Mouse (Mus musculus): ENCODE measurements around the gene Dlgap1. TPM values are rescaled to one million over a fixed set of nuclear protein-coding genes. Genes with fewer than 3 reads are reported as not detected.

Gene Dlgap1
- polyA plus RNA-seq, 1 experiment from 2014 or later: 7.2 TPM

- 71% methylated on average over 2 of the region's 2 CpGs for WGBS
- no peaks in the 10 kb centered on the region for H3K4me1 ChIP-seq
Observed at GRCm38 (mm10) chr17:70022618-70023017, 53.7 kb downstream of the Dlgap1 start.

DNA sequence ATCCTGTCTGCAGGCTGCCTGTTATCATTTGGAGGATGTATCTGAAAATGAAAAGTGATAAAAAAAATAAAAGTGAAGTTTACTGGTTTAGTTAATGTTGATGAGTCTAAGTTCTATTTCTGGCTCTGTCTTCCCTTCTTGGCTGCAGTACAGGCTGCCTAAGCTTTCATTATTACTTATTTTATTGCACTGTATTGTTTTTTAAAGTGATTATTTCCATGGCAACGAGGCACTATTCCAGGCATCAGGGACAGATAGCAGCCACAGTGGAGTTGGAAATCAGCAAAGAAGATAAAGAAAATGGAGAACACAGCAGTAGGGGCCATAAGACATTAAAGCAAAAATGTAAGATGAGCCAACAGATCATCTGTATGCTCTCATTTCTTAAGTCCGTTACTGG, 66.0 kb downstream of the Dlgap1 start:
- ATAC-seq (ENCODE audit: low FRiP score): no peak
- Histone ChIP-seq H3K27ac (no peak overlapping the region), H3K4me2 (replicated peaks) (no peak overlapping the region), H3K36me3 (no peaks in the 10 kb centered on the region), H3K4me3 (no peak overlapping the region), H3K27me3 (no peaks in the 10 kb centered on the region), H3K4me1 (no peaks in the 10 kb centered on the region), H3K9ac (no peak overlapping the region), H3K9me3 (replicated peaks) (no peaks in the 10 kb centered on the region)
- 77% methylated on average over 2 of the region's 2 CpGs for WGBS

More at GRCm38 (mm10) chr17:70022618-70023017, 53.7 kb downstream of the Dlgap1 start:
- Histone ChIP-seq H3K4me2 (replicated peaks) (no peak overlapping the region), H3K27ac (no peak overlapping the region), H3K36me3 (no peaks in the 10 kb centered on the region), H3K4me3 (no peak overlapping the region), H3K9ac (no peak overlapping the region), H3K9me3 (replicated peaks) (no peaks in the 10 kb centered on the region), H3K27me3 (no peaks in the 10 kb centered on the region)
- no peak for ATAC-seq (ENCODE audit: low FRiP score)

GRCm38 (mm10) chr17:70040751-70041430, 72.0 kb downstream of the Dlgap1 start:
- H3K36me3 ChIP-seq: no peaks in the 10 kb centered on the region
- 79% methylated on average over 7 of the region's 7 CpGs for WGBS

DNA sequence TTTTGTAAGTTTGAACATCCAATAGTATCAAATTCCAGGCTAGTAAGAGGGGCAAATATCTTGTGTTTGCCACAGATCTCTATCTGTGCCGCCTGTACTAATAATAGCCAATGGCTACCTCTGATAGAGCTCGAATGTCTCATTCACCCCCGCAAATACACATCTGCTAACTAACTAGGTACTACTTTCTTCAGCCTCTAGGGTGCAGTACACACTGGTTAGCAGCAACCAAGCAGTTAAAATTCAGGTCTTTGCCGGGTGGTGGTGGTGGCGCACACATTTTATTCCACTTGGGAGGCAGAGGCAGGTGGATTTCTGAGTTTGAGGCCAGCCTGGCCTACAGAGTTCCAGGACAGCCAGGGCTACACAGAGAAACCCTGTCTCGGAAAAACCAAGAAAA, 99.4 kb downstream of the Dlgap1 start:
- no peak overlapping the region for H3K9ac ChIP-seq
- ATAC-seq (ENCODE audit: low FRiP score): no peak
- H3K4me3 ChIP-seq: no peak overlapping the region
- no peaks in the 10 kb centered on the region for H3K27me3 ChIP-seq
- WGBS: 81% methylated on average over 6 of the region's 6 CpGs
- H3K27ac ChIP-seq: no peak overlapping the region
- H3K36me3 ChIP-seq: no peaks in the 10 kb centered on the region
- no peak overlapping the region for H3K4me2 ChIP-seq (replicated peaks)
- no peaks in the 10 kb centered on the region for H3K4me1 ChIP-seq
- H3K9me3 ChIP-seq (replicated peaks): no peaks in the 10 kb centered on the region

More at GRCm38 (mm10) chr17:70040751-70041430, 72.0 kb downstream of the Dlgap1 start:
- Histone ChIP-seq H3K4me2 (replicated peaks) (no peak overlapping the region), H3K9me3 (replicated peaks) (no peaks in the 10 kb centered on the region), H3K27me3 (no peaks in the 10 kb centered on the region), H3K27ac (no peak overlapping the region), H3K4me3 (no peak overlapping the region), H3K9ac (no peak overlapping the region), H3K4me1 (no peaks in the 10 kb centered on the region)
- ATAC-seq (ENCODE audit: low FRiP score): no peak

- no peak overlapping the region for H3K9ac ChIP-seq
- 79% methylated on average over 2 of the region's 2 CpGs for WGBS
- H3K27ac ChIP-seq: no peak overlapping the region
- no peaks in the 10 kb centered on the region for H3K4me1 ChIP-seq
- H3K27me3 ChIP-seq: no peaks in the 10 kb centered on the region
- no peak overlapping the region for H3K4me3 ChIP-seq
- H3K9me3 ChIP-seq (replicated peaks): no peaks in the 10 kb centered on the region
- H3K4me2 ChIP-seq (replicated peaks): no peak overlapping the region
- no peak for ATAC-seq (ENCODE audit: low FRiP score)
- no peaks in the 10 kb centered on the region for H3K36me3 ChIP-seq
Observed at GRCm38 (mm10) chr17:70072066-70072465, 103.2 kb downstream of the Dlgap1 start.

GRCm38 (mm10) chr17:70088220-70088619, 119.3 kb downstream of the Dlgap1 start:
- Histone ChIP-seq H3K27ac (no peak overlapping the region), H3K9ac (no peak overlapping the region), H3K36me3 (no peaks in the 10 kb centered on the region), H3K4me3 (no peak overlapping the region), H3K9me3 (replicated peaks) (no peaks in the 10 kb centered on the region), H3K4me2 (replicated peaks) (no peak overlapping the region), H3K4me1 (no peaks in the 10 kb centered on the region), H3K27me3 (no peaks in the 10 kb centered on the region)
- 84% methylated on average over 4 of the region's 4 CpGs for WGBS
- no peak for ATAC-seq (ENCODE audit: low FRiP score)

- H3K36me3 ChIP-seq: no peaks in the 10 kb centered on the region
- no peaks in the 10 kb centered on the region for H3K27me3 ChIP-seq
- no peak overlapping the region for H3K27ac ChIP-seq
- ATAC-seq (ENCODE audit: low FRiP score): no peak
- no peak overlapping the region for H3K4me3 ChIP-seq
- no peaks in the 10 kb centered on the region for H3K9me3 ChIP-seq (replicated peaks)
- no peak overlapping the region for H3K4me2 ChIP-seq (replicated peaks)
- no peak overlapping the region for H3K9ac ChIP-seq
- WGBS: 91% methylated on average over 2 of the region's 2 CpGs
- H3K4me1 ChIP-seq: no peaks in the 10 kb centered on the region
Observed at GRCm38 (mm10) chr17:70090737-70091136, 121.9 kb downstream of the Dlgap1 start.

DNA sequence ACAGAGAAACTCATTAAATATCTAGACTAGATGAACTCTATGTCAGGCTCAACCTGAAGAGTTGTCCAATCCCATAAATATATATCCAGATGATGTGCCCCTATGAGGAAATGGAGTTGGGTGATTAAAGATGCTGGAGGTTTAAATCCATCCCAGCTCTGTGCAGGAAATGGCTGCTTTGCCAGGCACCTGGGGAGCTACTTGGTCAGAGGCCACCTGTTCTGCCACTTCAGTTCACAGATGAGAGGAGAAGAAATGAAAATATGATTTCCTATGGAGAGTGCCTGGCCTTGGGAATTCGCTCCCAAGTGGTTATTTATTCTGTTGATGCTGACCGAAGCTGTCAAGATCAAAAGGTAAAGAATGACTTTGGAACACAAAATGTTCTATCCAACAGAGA, 160.3 kb downstream of the Dlgap1 start:
- Histone ChIP-seq H3K27me3 (no peaks in the 10 kb centered on the region), H3K27ac (no peak overlapping the region), H3K4me2 (replicated peaks) (no peak overlapping the region), H3K36me3 (no peaks in the 10 kb centered on the region), H3K4me3 (no peak overlapping the region), H3K9ac (no peak overlapping the region), H3K9me3 (replicated peaks) (no peaks in the 10 kb centered on the region), H3K4me1 (no peaks in the 10 kb centered on the region)
- 86% methylated on average over 2 of the region's 2 CpGs for WGBS
- no peak for ATAC-seq (ENCODE audit: low FRiP score)

DNA sequence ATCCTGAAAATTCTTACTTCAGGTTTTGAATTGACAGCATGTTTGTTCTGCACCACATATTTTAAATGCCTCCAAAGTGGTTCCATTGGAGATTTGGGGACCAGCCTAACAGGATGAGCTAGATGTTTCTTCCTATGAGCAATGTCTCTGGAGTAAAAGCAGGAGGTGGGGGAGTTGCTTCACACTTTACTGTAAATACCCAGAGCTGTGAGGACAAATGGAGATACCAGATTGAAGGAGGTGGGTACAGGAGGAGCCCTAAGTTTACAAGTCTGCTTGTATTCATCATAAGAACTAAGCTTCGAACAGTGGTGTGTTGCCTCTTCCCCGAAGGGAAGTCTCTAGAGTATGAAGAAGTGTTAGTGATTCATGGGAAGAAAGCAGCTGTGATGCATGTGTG, 201.0 kb downstream of the Dlgap1 start:
- no peak for ATAC-seq (ENCODE audit: low FRiP score)
- Histone ChIP-seq H3K9me3 (replicated peaks) (no peaks in the 10 kb centered on the region), H3K9ac (no peak overlapping the region), H3K27me3 (no peaks in the 10 kb centered on the region), H3K27ac (no peak overlapping the region), H3K4me2 (replicated peaks) (no peak overlapping the region), H3K4me3 (no peak overlapping the region), H3K4me1 (no peaks in the 10 kb centered on the region), H3K36me3 (no peaks in the 10 kb centered on the region)
- WGBS: 83% methylated on average over 2 of the region's 2 CpGs

DNA sequence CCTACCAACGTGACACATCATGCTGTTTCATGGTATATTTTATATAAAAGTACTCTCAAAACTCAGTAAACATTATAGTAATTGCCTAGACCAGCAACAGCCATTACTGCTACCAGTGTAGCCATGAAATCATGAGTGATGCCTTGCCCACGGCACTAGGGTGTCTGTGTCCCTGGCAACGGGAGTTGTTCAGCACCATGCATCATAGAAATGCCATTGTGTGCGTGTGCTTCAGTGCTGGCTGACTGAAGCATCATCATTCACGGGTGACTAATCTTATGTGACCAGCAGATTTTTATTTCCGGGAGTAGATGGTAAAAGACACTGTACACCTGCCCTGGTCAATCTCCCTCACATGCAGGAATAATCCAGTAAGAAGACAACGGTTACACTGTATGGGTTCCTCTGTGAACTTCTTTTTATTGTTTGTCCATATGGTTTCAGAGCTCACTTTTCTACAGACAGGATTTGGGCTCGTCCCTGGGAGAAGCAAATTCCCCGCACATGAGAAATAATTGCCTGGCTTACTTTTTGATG, 203.7 kb downstream of the Dlgap1 start:
- no peaks in the 10 kb centered on the region for H3K36me3 ChIP-seq
- H3K9me3 ChIP-seq (replicated peaks): no peaks in the 10 kb centered on the region
- no peak overlapping the region for H3K4me3 ChIP-seq
- 69% methylated on average over 9 of the region's 9 CpGs for WGBS
- H3K27me3 ChIP-seq: no peaks in the 10 kb centered on the region
- no peak overlapping the region for H3K4me2 ChIP-seq (replicated peaks)
- no peak overlapping the region for H3K27ac ChIP-seq
- no peak for ATAC-seq (ENCODE audit: low FRiP score)
- H3K4me1 ChIP-seq: no peaks in the 10 kb centered on the region
- H3K9ac ChIP-seq: no peak overlapping the region

- Histone ChIP-seq H3K27ac (no peak overlapping the region), H3K9ac (no peak overlapping the region), H3K4me2 (replicated peaks) (no peak overlapping the region), H3K4me1 (no peaks in the 10 kb centered on the region), H3K27me3 (no peaks in the 10 kb centered on the region), H3K4me3 (no peak overlapping the region), H3K9me3 (replicated peaks) (no peaks in the 10 kb centered on the region), H3K36me3 (no peaks in the 10 kb centered on the region)
- WGBS: 93% methylated on average over 6 of the region's 6 CpGs
- ATAC-seq (ENCODE audit: low FRiP score): no peak
Observed at GRCm38 (mm10) chr17:70173916-70174315, 205.0 kb downstream of the Dlgap1 start.

DNA sequence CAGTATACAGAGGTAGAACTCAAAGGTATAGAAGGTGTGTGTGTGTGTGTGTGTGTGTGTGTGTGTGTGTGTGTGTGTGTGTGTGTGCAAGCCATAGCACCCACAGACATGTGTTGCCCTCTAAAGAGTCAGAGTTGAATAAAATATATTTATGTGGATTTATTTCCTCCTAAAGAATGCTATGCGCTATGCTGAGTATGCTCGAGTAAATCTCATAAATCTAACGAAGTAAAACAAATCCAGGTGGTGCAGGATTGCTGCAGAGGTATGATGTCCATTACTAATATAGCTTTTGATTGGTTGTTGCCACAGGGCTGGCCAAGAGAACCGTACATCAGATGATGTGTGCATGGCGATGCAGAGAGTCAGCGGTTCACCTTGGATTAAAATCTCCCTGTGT, 222.4 kb downstream of the Dlgap1 start:
- Histone ChIP-seq H3K27me3 (no peaks in the 10 kb centered on the region), H3K9ac (no peak overlapping the region), H3K27ac (no peak overlapping the region), H3K4me3 (no peak overlapping the region), H3K36me3 (no peaks in the 10 kb centered on the region), H3K4me2 (replicated peaks) (no peak overlapping the region), H3K4me1 (no peaks in the 10 kb centered on the region), H3K9me3 (replicated peaks) (no peaks in the 10 kb centered on the region)
- ATAC-seq (ENCODE audit: low FRiP score): no peak
- 90% methylated on average over 6 of the region's 6 CpGs for WGBS

GRCm38 (mm10) chr17:70222891-70223290, 254.0 kb downstream of the Dlgap1 start:
- H3K27me3 ChIP-seq: no peaks in the 10 kb centered on the region
- no peak overlapping the region for H3K27ac ChIP-seq
- H3K4me2 ChIP-seq (replicated peaks): no peak overlapping the region
- 83% methylated on average over 3 of the region's 3 CpGs for WGBS
- no peaks in the 10 kb centered on the region for H3K36me3 ChIP-seq
- H3K9me3 ChIP-seq (replicated peaks): no peaks in the 10 kb centered on the region
- no peak overlapping the region for H3K4me3 ChIP-seq
- ATAC-seq (ENCODE audit: low FRiP score): no peak
- no peaks in the 10 kb centered on the region for H3K4me1 ChIP-seq
- no peak overlapping the region for H3K9ac ChIP-seq

Measured in hindbrain, embryonic 12.5 days (tissue).